Mouse (Mus musculus) cerebellum, postnatal 36 days (tissue): ENCODE data around the gene Scgb1b27.
"Not testable (repeated sequence)": the region's sequence is repeated elsewhere in the genome, so short reads cannot be mapped to it uniquely, and the experiment has no call there.

Experiments
- DNase-seq, 2 experiments: peaks; one replicate each; pipeline ENCODE4 v3.0.0; 2021 to 2022; ENCODE audit warnings: mixed read lengths in 2 of 2

Scgb1b27 gene

DNA sequence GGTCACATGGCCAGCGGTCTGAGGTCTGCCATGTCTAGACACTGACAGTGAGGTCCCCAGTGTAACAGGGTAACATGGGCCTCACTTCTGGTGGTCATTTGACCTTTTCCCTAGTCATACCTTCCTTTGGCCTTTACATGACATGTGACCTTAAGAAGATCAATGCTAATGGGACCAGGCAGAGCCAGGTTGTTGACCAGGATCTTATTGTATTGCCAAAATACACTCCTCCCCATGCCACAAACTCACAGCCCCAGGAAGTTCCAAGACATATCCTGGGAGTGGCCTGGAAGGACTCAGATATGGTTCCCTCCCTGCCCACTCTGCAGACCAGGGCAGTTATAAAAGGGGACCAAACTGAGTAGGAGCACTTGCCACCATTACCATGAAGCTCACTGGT lies at the start of gene Scgb1b27:
Gene Scgb1b27 (plus strand): TSS at position 301 of the 400 bp plus-strand sequence.
- DNase-seq = not testable (repeated sequence)

DNA sequence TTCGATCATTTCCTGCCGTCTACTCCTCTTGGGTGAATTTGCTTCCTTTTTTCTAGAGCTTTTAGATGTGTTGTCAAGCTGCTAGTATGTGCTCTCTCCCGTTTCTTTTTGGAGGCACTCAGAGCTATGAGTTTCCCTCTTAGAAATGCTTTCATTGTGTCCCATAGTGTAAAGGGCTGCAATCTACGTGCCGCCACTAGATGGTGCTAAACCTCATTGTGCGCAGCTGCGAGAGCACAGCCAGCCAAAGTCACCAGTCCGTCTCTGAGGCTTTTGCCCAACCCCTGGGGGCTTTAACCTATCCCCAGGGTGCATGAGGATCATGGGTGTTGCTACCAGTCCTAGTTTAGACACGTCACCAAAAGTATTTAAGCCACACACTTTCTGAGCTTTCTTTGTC lies 39.0 kb upstream of the Scgb1b27 start:
- peak; percentile 7 to 9 for DNase-seq

DNA sequence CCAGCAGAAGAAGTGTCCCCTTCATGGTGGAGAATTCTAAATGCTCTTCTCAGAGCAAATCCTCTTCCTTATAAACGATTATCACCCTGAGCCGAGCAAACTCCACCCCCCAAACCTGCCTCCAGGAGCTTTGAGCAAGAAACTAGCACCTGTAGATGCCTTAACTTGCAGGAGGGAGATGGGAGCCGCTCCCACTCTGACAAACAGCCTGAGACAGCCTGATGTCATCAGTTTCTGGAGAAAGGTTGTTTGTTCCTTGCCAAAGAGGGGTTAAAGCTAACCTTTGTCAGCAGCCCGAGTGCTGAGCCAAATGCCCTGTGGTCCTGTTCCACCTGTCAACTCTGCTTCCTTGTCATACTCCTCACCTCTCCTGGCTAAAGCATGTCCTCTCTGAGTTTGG lies 7.4 kb upstream of the Scgb1b27 start, which contains the start of gene Scgb2b27:
Gene Scgb2b27 (minus strand): TSS at position 101 of the 400 bp plus-strand sequence.
- no peak for DNase-seq

DNA sequence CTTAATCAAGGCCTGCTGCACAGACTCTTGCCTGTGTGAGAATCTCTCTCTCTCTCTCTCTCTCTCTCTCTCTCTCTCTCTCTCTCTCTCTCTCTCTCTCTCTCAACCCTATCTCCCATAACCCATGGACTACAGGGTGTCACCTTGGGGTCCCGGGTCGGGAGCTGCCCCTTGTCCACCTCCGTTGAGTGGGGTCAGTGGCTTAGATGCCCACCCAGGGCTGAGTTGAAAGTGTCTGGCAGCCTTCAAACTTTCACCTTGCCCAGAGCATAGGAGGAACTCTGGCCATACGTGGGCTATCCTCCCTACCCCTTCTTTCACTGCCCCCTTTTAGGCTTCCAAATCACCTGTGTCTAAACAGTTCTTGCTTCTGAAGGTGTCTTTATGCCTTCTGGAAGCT lies 4.4 kb downstream of the Scgb1b27 start:
- no peak for DNase-seq

DNA sequence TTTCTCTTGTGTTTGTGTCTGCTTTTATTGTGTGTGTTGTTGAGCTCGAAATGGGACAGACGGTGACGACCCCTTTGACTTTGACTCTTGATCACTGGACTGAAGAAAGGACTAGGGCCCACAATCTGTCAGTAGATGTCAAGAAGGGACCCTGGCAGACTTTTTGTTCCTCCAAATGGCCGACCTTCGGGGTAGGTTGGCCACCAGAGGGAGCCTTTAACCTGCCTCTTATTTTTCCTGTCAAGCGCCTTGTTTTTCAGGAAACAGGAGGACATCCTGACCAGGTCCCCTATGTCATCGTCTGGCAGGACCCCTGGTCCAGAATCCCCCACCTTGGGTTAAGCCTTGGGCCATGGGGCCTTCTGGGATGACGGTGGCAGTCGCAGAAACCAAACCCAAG lies 5.9 kb downstream of the Scgb1b27 start:
- DNase-seq = not testable (repeated sequence)

DNA sequence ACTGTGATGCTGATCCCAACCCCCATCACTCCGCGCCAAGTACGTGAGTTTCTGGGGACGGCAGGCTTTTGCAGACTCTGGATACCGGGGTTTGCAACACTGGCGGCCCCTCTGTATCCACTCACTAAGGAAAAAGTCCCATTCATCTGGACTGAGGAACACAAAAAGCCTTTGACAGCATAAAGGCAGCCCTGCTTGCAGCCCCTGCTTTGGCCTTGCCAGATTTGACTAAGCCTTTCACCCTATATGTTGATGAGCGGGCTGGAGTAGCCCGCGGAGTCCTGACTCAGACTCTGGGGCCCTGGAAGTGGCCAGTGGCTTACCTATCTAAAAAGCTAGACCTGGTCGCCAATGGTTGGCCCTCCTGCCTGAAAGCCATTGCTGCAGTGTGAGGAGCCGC lies 8.7 kb downstream of the Scgb1b27 start:
- DNase-seq = no peak

DNA sequence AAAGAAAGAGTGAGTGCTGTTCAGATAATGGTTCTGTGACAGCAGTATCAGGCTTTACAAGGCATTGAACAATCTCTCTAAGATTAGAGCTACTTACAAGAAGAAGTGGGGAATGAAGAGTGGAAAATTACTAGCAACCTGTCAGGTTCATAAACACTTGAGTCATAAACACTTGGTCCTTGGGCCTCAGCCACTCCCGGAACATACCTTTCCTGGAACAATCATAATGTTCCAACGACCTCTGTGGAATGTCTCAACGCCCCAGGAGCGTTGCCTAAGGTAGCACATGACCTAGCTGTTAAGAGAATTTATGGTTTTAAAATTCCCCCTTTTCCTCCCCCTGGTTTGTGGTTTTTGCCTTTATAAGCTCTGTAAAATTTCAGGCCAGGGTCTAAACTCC lies 13.3 kb downstream of the Scgb1b27 start:
- DNase-seq = not testable (repeated sequence)

DNA sequence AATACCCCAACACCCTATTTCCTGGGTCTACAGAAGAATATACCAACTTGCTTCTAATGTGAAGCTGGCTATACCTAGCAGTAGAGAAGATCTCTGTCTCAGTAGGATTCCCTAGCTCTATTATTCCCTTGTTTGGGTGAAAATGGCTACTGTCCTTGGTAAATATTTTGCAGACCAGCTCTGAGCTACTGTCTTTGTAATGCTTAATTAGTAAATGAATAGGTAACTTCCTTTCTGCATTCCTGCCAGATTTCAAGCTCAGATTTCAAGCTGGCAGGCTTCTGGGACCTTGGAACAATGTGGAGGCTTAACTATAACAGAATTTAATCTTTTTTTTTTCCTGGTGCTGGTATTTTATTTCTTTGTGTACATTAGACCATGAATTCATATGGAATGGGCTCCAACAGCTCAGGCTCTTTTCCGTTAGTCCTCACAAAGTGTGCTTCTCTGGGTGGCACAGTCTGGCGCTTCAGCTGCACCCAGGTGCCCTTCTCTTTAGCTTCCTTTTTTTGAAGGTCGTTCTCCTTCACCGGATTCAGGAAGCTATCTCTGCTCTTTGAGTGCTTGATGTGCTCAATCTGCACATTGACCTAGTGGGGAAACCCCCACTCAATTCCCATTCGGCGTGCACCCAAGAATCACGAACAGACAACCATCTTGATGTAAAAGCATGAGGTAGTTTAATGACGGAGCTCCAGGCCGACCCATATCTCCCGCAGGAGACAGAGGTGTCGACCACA lies 15.0 kb downstream of the Scgb1b27 start:
- not testable (repeated sequence) for DNase-seq

DNA sequence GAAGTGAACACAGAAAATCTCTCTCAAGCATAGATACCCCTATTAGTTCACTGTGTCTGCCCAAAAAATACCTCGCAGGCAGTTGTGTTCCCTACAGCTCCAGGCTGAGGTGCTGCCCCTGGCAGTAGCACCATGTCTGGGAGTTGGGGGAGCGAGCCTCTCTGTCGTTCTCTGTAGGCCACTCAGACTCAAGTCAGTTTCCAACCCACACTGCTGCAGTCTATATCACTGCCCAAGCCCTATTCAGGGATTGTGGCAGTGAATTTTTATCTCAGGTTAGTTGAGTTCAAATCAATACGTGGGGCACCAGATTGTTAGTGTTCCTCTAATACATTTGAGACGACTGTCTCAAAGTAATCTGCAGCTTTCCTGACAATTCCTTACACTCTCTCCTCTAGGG lies 46.8 kb downstream of the Scgb1b27 start:
- not testable (repeated sequence) for DNase-seq
